Mouse (Mus musculus): ENCODE measurements around the gene Zc3h12c.

DNA sequence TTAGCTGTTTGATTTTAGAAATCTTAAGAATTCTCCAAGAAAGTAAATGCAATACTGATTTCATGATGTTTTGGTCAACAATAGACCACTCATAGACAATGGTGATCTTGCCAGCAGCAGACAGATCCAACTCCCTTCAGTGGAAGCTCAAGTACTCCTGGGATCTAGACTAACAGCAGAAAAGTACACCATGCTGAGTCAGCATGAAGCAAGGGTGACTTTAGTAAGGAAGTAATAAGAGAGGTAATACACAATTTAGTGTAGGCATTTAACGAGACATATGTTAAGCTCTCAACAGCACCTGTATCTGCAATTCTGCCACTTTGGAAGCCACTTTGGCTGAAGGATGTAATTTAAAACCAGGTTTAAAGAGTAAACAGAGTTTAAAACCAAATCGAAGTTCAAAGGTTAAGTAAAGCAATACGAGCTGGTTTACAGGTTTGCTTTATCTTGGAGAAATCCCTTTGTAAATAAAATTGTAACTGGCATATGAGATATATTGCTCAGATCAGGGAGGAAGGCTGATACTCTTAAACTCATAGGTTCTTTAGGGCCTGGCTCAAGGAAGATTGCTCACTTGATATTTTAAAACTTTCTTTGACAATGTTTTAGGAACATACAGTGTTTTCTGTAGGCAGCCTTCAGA is 18.0 kb upstream of the Zc3h12c start:
- TF ChIP-seq CTCF (IDR thresholded peaks at IDR 0.05; ENCODE audit: borderline replicate concordance, insufficient read depth, low read depth, low read length) (no peak), POLR2A (IDR thresholded peaks at IDR 0.05; ENCODE audit: borderline replicate concordance, insufficient read depth, low read length) (no peak)

Measured in cerebellum, adult 2 months (tissue).